Mouse (Mus musculus) layer of hippocampus, adult 11-12 months (tissue): ENCODE results near the gene Pakap.

Experiments
- DNase-seq: peaks from one replicate; pipeline ENCODE4 v3.0.0; 2022; ENCODE audit warnings: low spot score

The Pakap gene

DNA sequence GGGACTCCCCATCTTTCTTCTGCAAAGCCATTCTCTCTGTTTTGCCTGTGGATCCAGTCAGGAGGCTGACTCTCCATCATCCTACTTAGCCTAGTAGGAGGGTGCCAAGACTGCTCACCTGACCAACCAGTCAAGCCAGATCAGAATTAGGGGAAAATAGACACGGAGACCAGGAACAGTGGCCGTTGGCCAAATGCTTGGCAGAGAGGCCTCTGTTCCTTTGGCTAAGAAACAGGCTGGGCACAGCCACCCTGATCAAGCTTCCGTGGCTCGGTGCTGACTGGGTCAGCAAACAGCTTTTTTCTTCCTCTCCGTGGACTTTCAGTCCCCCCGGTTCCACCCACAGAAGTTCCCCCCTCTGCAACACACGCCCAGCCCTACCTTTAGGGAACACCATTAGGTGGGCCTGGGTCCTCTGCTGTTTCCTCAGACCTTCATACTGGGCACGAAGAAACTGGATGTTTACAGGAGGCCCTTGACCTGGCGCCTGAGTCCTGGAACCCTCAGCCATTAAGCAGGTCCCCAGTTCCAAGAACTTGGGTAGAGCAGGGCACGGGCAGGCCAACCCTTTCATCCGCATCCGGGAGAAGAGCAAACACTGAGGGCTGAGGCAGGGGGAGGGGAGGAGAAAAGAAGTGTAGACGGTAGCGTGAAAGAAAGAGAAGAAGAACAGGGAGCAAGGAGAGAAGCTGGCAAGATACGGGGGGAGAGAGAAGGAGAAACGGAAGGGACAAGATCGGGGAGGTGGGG is 347.4 kb downstream of the Pakap start:
- peak; percentile 23 for DNase-seq

DNA sequence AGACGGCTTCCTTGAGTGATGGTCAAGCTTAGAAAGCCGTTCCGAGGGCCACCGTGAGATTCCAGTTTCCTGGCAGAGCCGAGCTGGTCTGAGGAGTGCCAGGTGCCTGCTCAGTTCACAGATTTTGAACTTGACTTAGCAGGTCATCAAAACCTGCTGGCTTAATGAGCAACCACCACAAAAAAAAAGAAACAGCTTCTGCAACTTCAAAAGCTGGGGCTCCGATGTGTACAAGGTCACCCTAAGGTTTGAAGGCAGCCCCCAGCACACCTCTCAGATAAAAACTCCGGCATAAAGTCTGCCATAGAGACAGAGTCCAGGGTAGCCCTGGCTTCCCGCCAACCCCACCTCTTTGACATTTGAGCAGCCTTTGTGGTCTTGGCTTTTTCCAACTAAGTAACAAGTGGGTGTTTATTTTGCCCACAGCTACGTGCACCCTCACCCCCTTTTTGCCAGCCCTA is 348.3 kb downstream of the Pakap start, which contains the start of gene D630039A03Rik:
TSS of gene D630039A03Rik (minus strand) at position 97 of the 461 bp plus-strand sequence.
- DNase-seq, result no peak

DNA sequence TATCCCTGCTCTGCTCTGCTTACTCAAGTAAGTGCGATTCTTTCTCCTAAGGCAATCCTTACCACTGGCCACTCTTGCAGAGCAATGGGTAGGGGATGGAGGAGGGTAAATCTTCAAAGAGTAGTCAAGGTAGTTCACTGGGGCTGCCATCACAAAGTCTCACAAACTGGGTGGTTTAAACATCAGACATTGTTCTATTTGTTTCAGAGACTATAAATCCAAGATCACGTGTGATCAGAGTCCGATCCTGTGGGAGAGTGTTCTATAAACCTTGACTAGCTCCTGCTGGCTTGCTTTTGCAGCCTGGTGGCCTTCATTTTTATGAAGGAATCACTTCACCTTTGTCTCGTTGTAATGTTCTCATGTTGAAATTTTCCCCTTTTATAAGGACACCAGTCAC is 348.7 kb downstream of the Pakap start:
- DNase-seq, result no peak

DNA sequence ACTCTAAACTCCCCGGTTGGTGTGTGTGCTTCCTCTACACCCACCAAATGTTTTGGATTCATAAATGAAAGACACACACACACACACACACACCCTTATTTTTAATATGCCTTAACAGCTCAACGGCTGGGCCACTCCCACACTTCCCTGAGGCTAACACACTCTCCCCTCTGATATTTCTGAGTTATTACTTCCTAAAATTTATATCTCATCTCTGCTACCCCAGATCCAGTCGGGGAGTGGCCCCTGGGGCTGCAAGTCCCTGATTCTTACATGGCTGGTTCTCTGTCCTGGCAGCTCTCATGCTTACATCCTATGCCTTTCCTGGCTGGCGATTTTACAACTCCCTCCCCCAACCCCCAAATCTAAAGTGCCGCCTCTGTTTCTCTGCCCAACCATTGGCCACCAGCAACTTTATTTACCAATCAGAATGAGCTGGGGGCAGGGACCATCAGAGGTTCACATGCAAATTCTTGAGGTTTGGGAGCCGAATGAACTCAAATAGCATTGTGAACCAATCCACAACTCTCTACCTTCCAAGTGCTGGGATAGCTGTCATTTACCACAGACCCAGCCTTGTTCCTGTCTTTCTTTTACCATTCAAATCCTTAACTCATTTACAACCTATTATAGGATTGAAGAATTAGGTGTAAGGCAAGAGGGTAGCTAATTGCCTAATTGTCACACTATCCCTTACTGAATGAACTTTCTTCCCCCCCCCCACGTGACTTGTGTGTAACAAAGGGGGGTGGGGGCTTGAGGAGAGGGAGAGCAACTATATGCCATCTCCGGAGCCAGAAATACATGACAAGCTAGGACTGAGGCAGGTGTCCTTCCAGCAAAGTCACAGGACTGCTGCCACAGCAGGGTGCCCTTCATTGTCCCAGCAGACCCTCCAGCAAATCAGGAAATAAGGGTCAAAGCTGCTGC is 351.8 kb downstream of the Pakap start:
- DNase-seq, result no peak

DNA sequence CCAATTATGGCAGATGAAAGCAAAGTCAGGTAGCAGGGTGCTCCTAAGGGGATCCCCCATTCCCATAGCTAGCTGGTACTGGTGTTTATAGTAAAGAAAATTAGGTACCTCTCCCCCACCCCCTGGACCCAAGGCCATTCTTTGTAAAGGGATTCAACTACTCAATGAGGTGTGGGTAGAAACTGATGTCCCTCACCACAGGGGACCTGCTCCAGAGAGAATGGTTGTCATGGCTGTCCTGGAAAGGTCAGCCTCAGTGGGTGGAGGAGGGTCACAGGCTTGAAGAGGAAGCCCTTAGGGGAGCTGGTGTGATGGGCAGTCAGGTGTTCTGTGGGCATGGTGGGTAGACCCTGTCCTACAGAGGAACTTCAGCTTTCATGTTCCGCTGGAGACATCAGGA is 352.5 kb downstream of the Pakap start:
- DNase-seq, result no peak

DNA sequence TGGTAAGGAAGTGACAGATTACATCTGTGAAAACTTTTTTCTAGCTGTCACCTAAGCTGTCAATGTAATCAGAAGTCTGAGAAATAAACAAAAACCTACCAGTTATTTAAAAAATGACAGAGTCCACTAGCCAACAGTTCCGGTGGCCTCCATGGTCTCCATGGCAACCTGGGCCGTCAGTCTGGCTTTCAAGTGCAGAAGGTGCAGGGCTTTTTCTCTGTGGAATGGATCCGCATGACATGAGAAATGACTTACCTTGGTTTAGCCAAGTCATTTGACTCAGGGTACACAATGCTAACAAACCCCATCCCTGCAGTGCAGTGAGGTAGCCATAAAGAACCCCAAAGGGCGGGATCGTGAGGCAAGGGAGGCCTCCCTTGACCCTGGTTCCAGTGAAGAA is 354.2 kb downstream of the Pakap start:
- no peak for DNase-seq

DNA sequence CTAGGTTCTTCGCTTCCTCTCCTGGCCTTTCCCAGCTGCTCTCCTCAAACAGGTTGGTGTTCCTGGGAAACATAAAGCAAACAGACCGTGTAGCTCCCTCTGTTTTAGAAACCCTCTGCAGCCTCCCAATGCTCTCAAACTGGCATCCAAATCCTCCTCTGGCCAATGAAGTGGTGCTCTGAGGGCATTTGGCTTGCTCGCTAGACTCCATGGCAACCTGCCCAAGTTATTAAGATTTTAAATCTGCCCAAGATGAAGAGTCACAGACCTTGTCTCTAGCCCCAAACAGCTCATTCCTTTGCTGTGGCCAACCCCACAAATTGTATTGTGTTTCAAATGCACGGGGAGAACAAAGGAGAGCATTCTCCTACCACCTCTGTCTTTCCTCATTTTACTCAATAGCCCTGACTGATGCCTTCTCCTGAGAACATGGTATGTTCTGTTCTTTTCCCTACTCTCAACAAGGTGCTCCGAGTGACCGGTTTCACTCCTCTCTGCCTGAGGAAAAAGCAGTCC is 356.6 kb downstream of the Pakap start:
- no peak for DNase-seq

DNA sequence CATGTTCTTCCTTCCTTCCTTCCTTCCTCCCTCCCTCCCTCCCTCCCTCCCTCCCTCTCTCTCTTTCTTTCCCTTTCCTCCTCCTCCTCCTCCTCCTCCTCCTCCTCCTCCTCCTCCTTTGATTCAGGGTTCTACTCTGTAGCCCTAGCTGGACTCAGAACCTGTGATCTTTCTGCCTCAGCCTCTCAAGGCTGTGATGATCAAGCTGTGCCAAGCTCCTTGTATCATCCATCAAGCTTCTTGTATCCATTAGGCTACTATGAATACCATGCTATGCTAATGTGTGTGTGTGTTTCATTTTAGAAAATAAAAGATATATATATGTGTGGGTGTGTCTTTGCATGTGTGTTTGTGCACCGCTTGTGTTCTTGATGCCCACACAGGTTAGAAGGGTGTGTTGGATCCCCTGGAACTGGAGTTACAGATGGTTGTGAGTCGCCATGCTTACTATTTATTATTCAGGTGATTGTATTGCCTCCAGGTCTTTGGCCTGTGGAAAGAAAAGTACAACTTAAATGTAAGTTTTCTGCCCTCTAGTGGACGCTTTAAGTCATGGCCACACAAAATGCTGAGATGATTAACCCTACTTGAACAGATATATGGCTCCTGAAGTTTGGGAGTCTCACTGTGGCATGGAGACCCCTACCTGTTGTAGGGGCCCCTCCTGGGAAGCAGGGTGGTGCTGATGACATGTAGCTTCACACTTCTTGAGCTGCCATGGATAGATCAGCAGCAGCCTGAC is 359.7 kb downstream of the Pakap start:
- peak; percentile 10 for DNase-seq

DNA sequence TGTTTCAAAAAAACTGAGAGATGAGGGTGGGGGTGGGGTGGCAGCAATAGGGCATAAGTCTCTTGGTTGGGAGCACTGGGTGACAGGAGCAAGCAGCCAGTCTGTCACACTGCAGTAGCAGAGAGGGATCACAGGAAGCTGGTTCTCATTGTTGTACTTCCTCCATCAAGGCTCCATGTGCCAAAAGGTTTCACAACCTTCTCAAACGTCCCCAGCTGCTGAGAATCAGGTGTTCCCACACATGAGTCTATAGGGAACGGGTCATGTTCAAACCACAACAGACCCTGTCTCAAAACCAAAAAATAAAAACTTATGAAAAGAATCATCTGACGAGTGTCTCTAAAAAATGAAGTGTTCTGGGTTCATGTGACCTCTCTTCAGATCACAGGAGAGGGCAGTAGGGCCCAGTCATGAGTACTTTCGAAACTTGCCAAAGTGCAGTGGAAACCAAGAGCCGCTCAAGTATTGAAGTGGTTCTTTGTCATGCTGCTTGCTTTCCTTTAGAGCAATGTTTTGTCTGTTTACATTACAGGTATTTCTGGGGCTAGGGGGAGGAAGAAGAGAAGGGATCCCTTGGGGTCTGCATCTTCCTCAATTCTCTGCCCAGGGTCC is 362.7 kb downstream of the Pakap start:
- DNase-seq, result no peak

DNA sequence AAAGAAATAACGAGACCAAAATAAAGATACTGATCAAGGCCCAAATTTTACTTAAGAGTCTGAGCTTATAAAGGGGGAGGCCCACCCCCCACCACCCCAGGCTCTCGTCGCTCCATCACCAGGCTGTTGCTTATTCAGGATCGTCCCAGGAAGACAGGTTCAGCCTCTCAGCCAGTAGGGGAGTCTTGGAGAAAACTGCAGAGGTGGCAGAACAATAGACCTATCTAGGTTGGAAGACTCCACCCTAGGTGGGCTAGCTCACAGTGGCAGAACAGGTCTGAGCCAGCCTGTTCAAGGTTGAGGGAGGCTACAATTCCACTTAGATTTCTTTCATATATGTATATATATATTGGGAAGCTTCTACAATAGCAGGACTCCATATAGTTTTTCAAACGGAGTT is 366.2 kb downstream of the Pakap start:
- DNase-seq, result no peak

DNA sequence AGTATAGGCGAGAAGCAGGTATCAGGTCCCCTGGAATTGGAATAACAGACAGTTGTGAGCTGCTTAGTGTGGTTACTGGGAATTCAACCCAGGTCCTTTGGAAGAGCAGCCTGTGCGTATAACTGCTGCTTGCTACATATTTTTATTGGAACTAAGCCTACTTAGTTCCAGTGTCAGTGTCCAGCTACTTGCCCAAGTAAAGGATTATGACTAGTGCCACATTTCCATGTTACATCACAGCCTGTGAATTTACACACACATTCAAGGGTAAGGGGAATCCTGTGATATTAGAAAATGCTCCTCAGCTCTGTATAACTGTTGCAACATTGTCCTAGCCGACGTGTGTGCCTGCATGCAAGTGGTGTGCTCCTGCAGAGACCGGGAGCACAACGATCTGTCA is 369.3 kb downstream of the Pakap start:
- no peak for DNase-seq

DNA sequence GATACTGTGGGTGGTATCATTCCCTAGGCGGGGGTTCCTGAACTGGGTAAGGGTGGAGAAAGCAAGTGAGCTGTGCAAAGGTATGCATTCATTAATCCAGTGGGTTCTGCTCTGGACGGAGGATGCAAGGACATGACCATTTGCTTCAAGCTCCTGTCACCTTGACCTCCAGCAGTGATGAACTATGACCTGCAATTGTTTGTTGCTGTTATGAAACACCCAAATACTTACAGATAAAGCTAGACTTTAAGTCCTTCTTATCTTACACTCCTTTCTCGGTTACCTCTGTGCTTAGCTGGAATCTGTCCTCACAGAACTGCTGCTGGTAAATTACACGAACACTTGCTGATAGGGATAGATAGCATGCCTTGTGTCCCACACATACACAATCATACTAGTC is 372.7 kb downstream of the Pakap start:
- no peak for DNase-seq

DNA sequence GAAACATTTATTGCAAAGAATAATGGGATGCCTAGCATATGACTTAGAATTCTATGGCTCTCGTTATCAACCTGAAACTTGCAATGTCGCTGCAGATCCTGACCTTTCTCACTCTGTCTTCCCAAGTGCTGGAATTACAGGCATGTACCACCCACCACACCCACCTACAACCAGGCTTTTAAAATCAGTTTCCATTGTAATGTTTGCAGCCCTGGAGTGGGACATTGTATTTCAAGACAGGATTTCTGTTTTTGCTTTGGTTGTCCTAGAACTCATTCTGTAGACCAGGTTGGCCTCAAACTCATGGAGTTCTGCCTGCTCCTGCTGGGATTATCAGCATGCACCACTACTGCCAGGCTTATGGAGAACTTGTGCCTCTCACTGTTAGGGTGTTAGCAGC is 374.9 kb downstream of the Pakap start:
- no peak for DNase-seq
